Mouse (Mus musculus) gastrocnemius, postnatal 4 days (tissue): Measurements from ENCODE around the gene Olfr813. TPM values are rescaled to one million over a fixed set of nuclear protein-coding genes. Genes with fewer than 3 reads are reported as not detected.
"Not testable (repeated sequence)": the region's sequence is repeated elsewhere in the genome, so short reads cannot be mapped to it uniquely, and the experiment has no call there.

Source experiments
- DNase-seq, 2 experiments: peaks; one replicate each; pipeline ENCODE4 v3.0.0; 2021 to 2022; ENCODE audit warnings: low spot score in 2 of 2, mixed read lengths in 2 of 2
- long read RNA-seq, 2 experiments: library from polyadenylated mRNA; stranded (forward); transcript quantifications; one replicate each; pipeline ENCODE4 v2.0.0; 2021
- total RNA-seq, 2 experiments: library from RNA; stranded (reverse); gene quantifications; 2 replicates each; pipeline ENCODE4 v1.2.3; 2021

The Olfr813 gene
- not detected for total RNA-seq
- long read RNA-seq, experiment 1, result 0 reads
- long read RNA-seq, experiment 2, result 0 reads

- DNase-seq, result no peak
Measured at GRCm38 (mm10) chr10:129855067-129855466, at the start of gene Olfr813. Gene Olfr813 (plus strand): TSS chr10:129855367.

GRCm38 (mm10) chr10:129845994-129846393 is 9.2 kb upstream of the Olfr813 start, which contains the start of gene Olfr812:
Gene Olfr812 (minus strand): TSS chr10:129846094.
- no peak for DNase-seq

- DNase-seq, result no peak
Measured at GRCm38 (mm10) chr10:129847343-129847742, 7.8 kb upstream of the Olfr813 start.

GRCm38 (mm10) chr10:129879751-129880150 is 24.6 kb downstream of the Olfr813 start, which contains the start of gene Olfr814:
Gene Olfr814 (minus strand): TSS chr10:129879851.
- DNase-seq, result not testable (repeated sequence)

GRCm38 (mm10) chr10:129885496-129885895 is 30.3 kb downstream of the Olfr813 start:
- not testable (repeated sequence) for DNase-seq

- no peak for DNase-seq
Measured at GRCm38 (mm10) chr10:129885934-129886333, 30.8 kb downstream of the Olfr813 start.

- DNase-seq, result not testable (repeated sequence)
Measured at GRCm38 (mm10) chr10:129905767-129906166, 50.6 kb downstream of the Olfr813 start, which contains the start of gene Olfr815. Gene Olfr815 (minus strand): TSS chr10:129905867.

Other genes with a start within 250 kb of the Olfr813 start
- gene Olfr796, start 242.8 kb upstream of the Olfr813 start, total RNA-seq, result not detected
- gene Olfr798, start 227.4 kb upstream of the Olfr813 start, total RNA-seq, result not detected
- gene Olfr799, start 217.9 kb upstream of the Olfr813 start, total RNA-seq, result not detected
- not detected for gene Olfr800, start 197.7 kb upstream of the Olfr813 start, total RNA-seq
- not detected for gene Olfr801, start 181.5 kb upstream of the Olfr813 start, total RNA-seq
- gene Olfr802, start 167.2 kb upstream of the Olfr813 start, total RNA-seq, result not detected
- gene Olfr803, start 161.1 kb upstream of the Olfr813 start, total RNA-seq, result not detected
- not detected for gene Olfr804, start 152.2 kb upstream of the Olfr813 start, total RNA-seq
- gene Olfr805, start 126.0 kb upstream of the Olfr813 start, total RNA-seq, result not detected
- not detected for gene Olfr806, start 113.4 kb upstream of the Olfr813 start, total RNA-seq
- not detected for gene Olfr807, start 97.6 kb upstream of the Olfr813 start, total RNA-seq
- gene Olfr808, start 89.9 kb upstream of the Olfr813 start, total RNA-seq, result not detected
- gene Olfr809, start 80.7 kb upstream of the Olfr813 start, total RNA-seq, result not detected
- not detected for gene Olfr810, start 60.5 kb upstream of the Olfr813 start, total RNA-seq
- gene Olfr811, start 51.0 kb upstream of the Olfr813 start, total RNA-seq, result not detected
- gene Olfr812, start 9.3 kb upstream of the Olfr813 start, total RNA-seq, result not detected
- gene Olfr814, start 24.5 kb downstream of the Olfr813 start, total RNA-seq, result not detected
- not detected for gene Olfr815, start 50.5 kb downstream of the Olfr813 start, total RNA-seq
- gene Olfr816, start 60.2 kb downstream of the Olfr813 start, total RNA-seq, result not detected
- gene Olfr818, start 93.7 kb downstream of the Olfr813 start, total RNA-seq, result not detected
- gene Olfr819, start 111.9 kb downstream of the Olfr813 start, total RNA-seq, result not detected
- not detected for gene Olfr247, start 120.8 kb downstream of the Olfr813 start, total RNA-seq
- not detected for gene Gm10310, start 129.7 kb downstream of the Olfr813 start, total RNA-seq
- gene Olfr820, start 157.3 kb downstream of the Olfr813 start, total RNA-seq, result not detected
- gene Olfr821, start 175.0 kb downstream of the Olfr813 start, total RNA-seq, result not detected
- not detected for gene Olfr822, start 215.8 kb downstream of the Olfr813 start, total RNA-seq